22 mouse cellular contexts compared by ENCODE assay signal in genomic region chr6:73059162-73059561, GRCm38 (mm10).
DNase-seq lines count a peak whose midpoint lies in the region; ATAC-seq lines count a peak whose summit lies in the region.
"Had no signal": no experiment of that assay in that cellular context is flagged by ENCODE, and none has a peak within 500 bp of the region (broad histone marks: within the 10 kb centered on the region; RNA-seq: fewer than 3 reads in every experiment).

No protein-coding gene starts in this region.

- no peaks in the 10 kb centered on the region for H3K27me3 ChIP-seq in kidney, embryonic 14.5 days (ENCODE audit: control insufficient read depth, insufficient read depth, low read length)
- no peaks in the 10 kb centered on the region for H3K27me3 ChIP-seq in kidney, embryonic 15.5 days
- no peaks in the 10 kb centered on the region for H3K27me3 ChIP-seq in kidney, embryonic 16.5 days (ENCODE audit: insufficient read depth, low read length)
- H3K27me3 ChIP-seq: CH12.LX had no signal

- no peak overlapping the region for H3K27ac ChIP-seq in kidney, embryonic 14.5 days (ENCODE audit: low read depth, low read length)
- H3K27ac ChIP-seq in kidney, embryonic 15.5 days = no peak overlapping the region
- H3K27ac ChIP-seq in kidney, embryonic 16.5 days (ENCODE audit: low read length) = no peak overlapping the region

- peaks cover 3% of the 10 kb centered on the region; the same call in 1 of the 2 replicates for H3K9me3 ChIP-seq in kidney, embryonic 14.5 days (ENCODE audit: control insufficient read depth, low read length)
- H3K9me3 ChIP-seq in kidney, embryonic 15.5 days (replicated peaks) = peaks cover 13% of the 10 kb centered on the region
- H3K9me3 ChIP-seq in kidney, embryonic 16.5 days (ENCODE audit: low read length) = peaks cover 15% of the 10 kb centered on the region; the same call in 1 of the 2 replicates

- no peaks in the 10 kb centered on the region for H3K4me1 ChIP-seq in kidney, embryonic 14.5 days (ENCODE audit: control insufficient read depth, insufficient read depth, low read length)
- H3K4me1 ChIP-seq in kidney, embryonic 15.5 days = 0 out of 2 replicates have a peak, but pooled peaks cover 2% of the 10 kb centered on the region
- no peaks in the 10 kb centered on the region for H3K4me1 ChIP-seq in kidney, embryonic 16.5 days (ENCODE audit: insufficient read depth, low read length)

- ATAC-seq in kidney, embryonic 14.5 days (ENCODE audit: low FRiP score, low TSS enrichment) = peak; percentile 60; the same call in 1 of the 2 replicates
- 0 out of 2 replicates have a peak, but pooled peaks have one; percentile 56 for ATAC-seq in kidney, embryonic 15.5 days (replicated peaks; ENCODE audit: low FRiP score)
- peak; percentile 31; the same call in 1 of the 2 replicates for ATAC-seq in kidney, embryonic 16.5 days (ENCODE audit: low FRiP score, low TSS enrichment)
- ATAC-seq: activated CD4-positive, CD25-positive, alpha-beta regulatory T cell, adult 4 months; CD4-positive, CD25-positive, alpha-beta regulatory T cell, adult 4 months; Patski had no signal

- H3K36me3 ChIP-seq in kidney, embryonic 14.5 days (ENCODE audit: control insufficient read depth, insufficient read depth, low read length) = no peaks in the 10 kb centered on the region
- H3K36me3 ChIP-seq in kidney, embryonic 15.5 days = no peaks in the 10 kb centered on the region
- no peaks in the 10 kb centered on the region for H3K36me3 ChIP-seq in kidney, embryonic 16.5 days (ENCODE audit: insufficient read depth, low read length)
- H3K36me3 ChIP-seq: G1E had no signal

- H3K4me2 ChIP-seq in kidney, embryonic 14.5 days (replicated peaks; ENCODE audit: low read depth, low read length) = no peak overlapping the region
- H3K4me2 ChIP-seq in kidney, embryonic 15.5 days = no peak overlapping the region
- H3K4me2 ChIP-seq in kidney, embryonic 16.5 days (replicated peaks; ENCODE audit: low read depth, low read length) = no peak overlapping the region

- DNase-seq in heart, adult 11 months = peak; percentile 40
- DNase-seq in heart, postnatal 10 days = no peak
- DNase-seq in kidney, adult 18-20 months = no peak
- no peak for DNase-seq in kidney, postnatal 10 days
- DNase-seq in kidney, adult 9 months = no peak
- DNase-seq: adrenal gland, adult 2 months; adrenal gland, adult 8-10 months; adrenal gland, postnatal 10 days; adrenal gland, postnatal 14 days; adrenal gland, postnatal 25 days; adrenal gland, postnatal 36 days; B cell, adult 2 months; cerebellum, adult 11 months; cerebellum, adult 11-12 months had no signal

- intact Hi-C loops in heart, postnatal 10 days (cut with DNase I) = loop anchor here (5.0 kb wide), 1 partner anchor 168 kb away; no protein-coding TSS in a partner anchor

- H3K4me3 ChIP-seq in kidney, embryonic 14.5 days (ENCODE audit: low read length) = no peak overlapping the region
- no peak overlapping the region for H3K4me3 ChIP-seq in kidney, embryonic 15.5 days (replicated peaks)
- no peak overlapping the region for H3K4me3 ChIP-seq in kidney, embryonic 16.5 days (ENCODE audit: low read length)

- no peak overlapping the region for H3K9ac ChIP-seq in kidney, embryonic 14.5 days (ENCODE audit: low read depth, low read length)
- H3K9ac ChIP-seq in kidney, embryonic 15.5 days = no peak overlapping the region
- H3K9ac ChIP-seq in kidney, embryonic 16.5 days (replicated peaks; ENCODE audit: low read length) = no peak overlapping the region

- 51% methylated on average over 4 of the region's 4 CpGs for WGBS in kidney, embryonic 14.5 days
- 44% methylated on average over 4 of the region's 4 CpGs for WGBS in kidney, embryonic 15.5 days
- WGBS in kidney, embryonic 16.5 days = 48% methylated on average over 4 of the region's 4 CpGs
